Mouse (Mus musculus): ENCODE data around the gene Gm45716.

DNA sequence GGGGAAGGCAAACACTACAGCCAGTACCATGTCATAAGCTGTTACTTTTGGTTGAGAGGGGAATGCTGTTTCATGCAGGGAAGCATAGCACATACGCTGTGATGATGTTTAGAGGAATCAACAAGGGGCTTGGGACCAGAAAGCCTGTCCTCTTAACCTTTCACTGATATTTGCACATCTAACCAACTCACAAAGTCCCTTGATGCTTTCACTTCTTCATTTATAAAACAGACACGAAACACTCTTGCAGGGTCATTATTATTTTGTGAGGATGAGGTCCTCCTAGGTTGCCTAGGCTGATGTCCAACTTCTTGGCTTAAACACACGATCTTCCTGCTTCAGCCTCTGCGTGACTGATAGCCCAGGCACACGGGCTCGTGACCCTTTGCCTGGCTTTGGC lies 58.1 kb downstream of the Gm45716 start:
- no peak for TF ChIP-seq CTCF (IDR thresholded peaks at IDR 0.05; ENCODE audit: low read depth, low read length)
- TF ChIP-seq POLR2A (IDR thresholded peaks at IDR 0.05; ENCODE audit: borderline replicate concordance, low read depth, low read length): no peak

Data from bone marrow macrophage, adult 2 months (primary cell).